Mouse (Mus musculus) MEL (cell line): ENCODE results near the gene Sphk2.

Experiments
- CHD1 ChIP-seq: IDR thresholded peaks from 2 replicates; pipeline ENCODE4 v1.6.1; 2012; ENCODE audit warnings: low read depth, mild to moderate bottlenecking, inconsistent platforms, low read length, improper control_type of control experiment
- CTCF ChIP-seq, 3 experiments: IDR thresholded peaks in 2 of 3; conservative IDR thresholded peaks in 1 of 3; 2 replicates each; pipeline ENCODE4 v1.5.1; 2011 to 2012; ENCODE audit warnings: low read length in 3 of 3, low read depth in 2 of 3, mild to moderate bottlenecking in 2 of 3, improper control_type of control experiment in 1 of 3, inconsistent platforms in 1 of 3, mixed read lengths in 1 of 3, moderate library complexity in 1 of 3; ENCODE audit not compliant: control insufficient read depth in 1 of 3, insufficient read depth in 1 of 3, poor library complexity in 1 of 3, severe bottlenecking in 1 of 3
- E2F4 ChIP-seq: IDR thresholded peaks from 2 replicates; pipeline ENCODE4 v1.6.1; 2011; ENCODE audit warnings: low read depth, low read length, improper control_type of control experiment, borderline replicate concordance
- MAX ChIP-seq: IDR thresholded peaks from 2 replicates; pipeline ENCODE4 v1.6.1; 2011; ENCODE audit warnings: low read length, improper control_type of control experiment
- NRF1 ChIP-seq: IDR thresholded peaks from 2 replicates; pipeline ENCODE4 v1.6.1; 2014; ENCODE audit warnings: low read depth, mild to moderate bottlenecking, inconsistent platforms, low read length, improper control_type of control experiment, moderate library complexity; ENCODE audit not compliant: poor library complexity, insufficient read depth, severe bottlenecking
- POLR2A ChIP-seq, 2 experiments: IDR thresholded peaks; 2 replicates each; pipeline ENCODE4 v1.6.1; 2011 to 2012; ENCODE audit warnings: low read length in 2 of 2, mild to moderate bottlenecking in 2 of 2, control low read depth in 1 of 2, improper control_type of control experiment in 1 of 2, low read depth in 1 of 2, moderate library complexity in 1 of 2; ENCODE audit not compliant: control insufficient read depth in 1 of 2, insufficient read depth in 1 of 2, poor library complexity in 1 of 2
- POLR2AphosphoS2 ChIP-seq: IDR thresholded peaks from 2 replicates; pipeline ENCODE4 v1.6.1; 2011; ENCODE audit warnings: low read length, improper control_type of control experiment

DNA sequence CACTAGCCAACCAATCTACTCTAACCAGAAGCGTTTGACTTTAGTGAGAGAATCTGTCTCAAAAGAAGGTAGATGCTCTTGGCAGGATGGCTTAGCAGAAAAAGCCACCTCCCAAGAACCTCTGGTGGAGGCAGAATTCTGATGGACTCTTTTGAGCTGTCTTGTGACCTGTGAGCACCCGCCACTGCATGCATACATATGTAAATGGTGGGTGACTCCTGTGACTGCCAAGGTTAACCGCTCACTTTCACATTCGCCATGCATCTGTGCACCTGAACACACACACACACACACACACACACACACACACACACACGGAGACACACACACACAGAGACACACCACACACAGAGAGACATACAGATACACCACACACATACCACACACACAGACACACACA is 29.6 kb upstream of the Sphk2 start:
- no peak for TF ChIP-seq CTCF (IDR thresholded peaks at IDR 0.05 in 2 of 3, conservative IDR thresholded peaks at IDR 0.05 in 1 of 3; ENCODE audit: control insufficient read depth in 1 of 3, insufficient read depth in 1 of 3, low read depth in 2 of 3, low read length in 3 of 3, poor library complexity in 1 of 3, severe bottlenecking in 1 of 3)
- no peak for TF ChIP-seq CHD1
- TF ChIP-seq MAX: no peak
- TF ChIP-seq NRF1: no peak
- no peak for TF ChIP-seq POLR2AphosphoS2
- TF ChIP-seq E2F4: no peak
- no peak for TF ChIP-seq POLR2A (IDR thresholded peaks at IDR 0.05; ENCODE audit: control insufficient read depth in 1 of 2, insufficient read depth in 1 of 2, low read depth in 1 of 2, low read length in 2 of 2, poor library complexity in 1 of 2)
